Mouse (Mus musculus) CD4-positive helper T cell, adult 2 months (primary cell): ENCODE measurements around the gene Ganab.
A peak's percentile ranks its signal among the peaks of the same experiment; 100 is the strongest.

Experiments
- DNase-seq: peaks from one replicate; pipeline ENCODE4 v3.0.0-alpha.2; 2012; ENCODE audit warnings: low read depth, missing footprints, low spot score

Ganab gene

DNA sequence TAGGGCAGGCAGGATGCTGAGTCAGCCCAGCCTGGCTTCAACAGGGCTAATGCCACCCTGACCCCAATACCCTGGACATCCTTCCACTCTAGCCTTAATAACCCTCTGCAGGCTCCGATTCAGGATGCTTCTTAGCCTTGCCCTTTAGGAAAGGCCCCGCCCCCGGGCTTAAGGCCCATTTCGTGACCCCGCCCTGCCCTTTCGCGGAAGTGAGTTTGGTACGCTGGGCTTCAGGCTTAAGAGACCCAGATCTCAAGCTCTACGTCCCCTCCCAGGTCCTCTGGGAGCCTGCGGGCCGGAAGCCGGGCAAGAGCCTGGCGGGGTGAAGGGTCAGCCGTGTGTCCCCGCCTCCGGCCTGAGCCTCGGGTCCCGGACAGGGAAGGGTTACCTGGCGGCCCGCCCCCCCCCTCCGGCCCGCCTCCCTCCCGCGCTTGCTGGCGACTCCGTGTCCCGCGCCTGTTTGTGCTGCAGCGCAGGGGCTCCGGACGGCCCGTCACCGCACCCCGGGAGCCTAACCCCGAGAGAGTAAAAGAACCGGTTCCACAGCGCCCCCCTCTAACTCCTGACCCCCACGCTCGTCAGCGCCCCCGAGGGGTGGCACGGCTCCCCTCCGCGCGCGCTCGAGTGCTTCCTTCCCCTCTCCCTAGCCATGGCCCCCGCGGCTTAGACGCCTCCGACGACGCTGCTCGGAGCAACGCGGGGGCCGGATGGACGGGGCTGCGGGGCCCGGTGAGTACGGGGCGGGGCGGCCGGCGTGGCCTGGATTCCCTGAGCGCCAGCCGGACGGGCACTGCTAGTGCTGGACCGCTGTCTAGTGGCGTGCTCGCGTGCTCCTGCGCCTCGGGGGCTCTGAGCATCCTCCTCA is 31.6 kb downstream of the Ganab start, which contains the start of the genes Rom1 and Eml3:
Gene Rom1 (minus strand): TSS at position 133 of the 865 bp plus-strand sequence.
Gene Eml3 (plus strand): TSS at position 329 of the 865 bp plus-strand sequence.
- DNase-seq: peak; percentile 85

GRCm38 (mm10) chr19:8930117-8930516 is 32.2 kb downstream of the Ganab start:
- no peak for DNase-seq

DNA sequence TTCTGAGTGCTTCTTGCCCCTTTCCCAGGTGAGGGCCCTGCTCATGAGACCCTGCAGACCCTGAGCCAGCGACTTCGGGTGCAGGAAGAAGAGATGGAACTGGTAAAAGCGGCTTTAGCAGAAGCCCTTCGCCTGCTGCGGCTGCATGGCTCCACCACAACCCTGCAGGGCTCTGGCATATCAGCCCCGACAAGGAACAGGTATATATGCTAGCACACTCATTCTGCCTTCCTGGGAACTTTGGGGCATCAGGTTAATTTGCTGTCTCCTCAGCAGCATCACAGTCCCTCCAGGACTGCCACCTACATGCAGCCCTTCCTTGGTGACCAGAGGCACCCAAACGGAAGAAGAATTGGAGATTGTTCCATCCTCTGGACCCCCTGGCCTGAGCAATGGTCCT is 32.9 kb downstream of the Ganab start:
- no peak for DNase-seq

GRCm38 (mm10) chr19:8936736-8937135 is 38.9 kb downstream of the Ganab start:
- no peak for DNase-seq

GRCm38 (mm10) chr19:8940526-8941133 is 42.8 kb downstream of the Ganab start:
- no peak for DNase-seq

- DNase-seq: no peak
Observed at GRCm38 (mm10) chr19:8941136-8941514, 43.3 kb downstream of the Ganab start.

- DNase-seq: peak; percentile 98
Observed at GRCm38 (mm10) chr19:8941515-8942217, 43.8 kb downstream of the Ganab start, which contains the start of gene Mta2. Mta2 (plus strand) TSS chr19:8941875.

DNA sequence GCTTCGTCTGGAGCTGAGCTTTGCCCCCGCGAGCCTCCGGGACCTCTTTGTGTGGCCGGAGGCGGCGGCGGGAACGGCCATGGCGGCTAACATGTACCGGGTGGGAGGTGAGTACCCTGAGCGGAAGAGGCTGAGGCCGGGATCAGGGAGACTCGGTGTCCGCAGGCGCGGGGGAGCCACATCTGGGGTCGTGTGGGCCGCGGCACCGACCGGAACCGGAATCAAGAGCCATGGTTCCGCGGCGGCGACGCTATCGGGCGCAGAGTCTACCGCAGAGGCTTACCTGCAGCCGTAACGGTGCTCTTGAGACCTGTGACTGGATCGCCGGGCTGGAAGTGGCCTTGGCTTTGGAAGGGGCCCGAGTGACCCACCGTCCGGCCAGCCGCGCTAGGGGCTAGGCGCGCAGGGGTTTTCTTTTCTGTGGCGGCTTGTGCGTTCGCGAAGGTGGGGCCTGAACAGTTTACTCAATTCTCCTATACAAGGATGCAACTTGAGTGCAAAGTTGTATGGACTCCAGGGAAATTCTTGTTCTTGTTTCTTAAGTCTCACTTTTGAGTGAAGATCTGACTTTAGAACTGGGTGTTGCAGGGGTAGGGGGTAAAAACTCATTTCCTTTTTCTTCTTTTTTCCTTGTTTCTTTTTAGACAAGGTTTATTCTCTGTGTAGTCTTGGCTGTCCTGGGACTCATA is 44.5 kb downstream of the Ganab start:
- DNase-seq: peak; percentile 81

DNA sequence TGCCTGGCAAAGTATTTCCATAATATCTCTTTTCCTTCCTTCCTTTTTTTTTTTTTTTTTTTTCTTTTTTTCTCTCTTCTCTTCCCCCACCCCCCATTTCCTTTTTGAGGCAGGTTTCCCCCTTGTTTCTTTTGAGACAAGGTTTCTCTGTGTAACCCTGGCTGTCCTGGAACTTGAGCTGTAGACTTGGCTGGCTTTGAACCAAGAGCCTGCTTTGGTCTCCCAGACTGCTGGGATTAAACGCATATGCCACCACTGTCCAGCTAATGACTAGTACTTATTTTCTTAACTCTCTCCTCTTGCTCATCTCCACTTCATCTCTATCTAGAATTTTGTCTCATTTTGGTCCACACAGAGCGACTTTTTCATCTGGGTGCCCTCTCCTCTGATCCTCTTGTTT is 45.2 kb downstream of the Ganab start:
- no peak for DNase-seq

GRCm38 (mm10) chr19:8944062-8944461 is 46.2 kb downstream of the Ganab start:
- peak; percentile 30 for DNase-seq

- peak; percentile 74 for DNase-seq
Observed at GRCm38 (mm10) chr19:8944750-8945149, 46.9 kb downstream of the Ganab start.

DNA sequence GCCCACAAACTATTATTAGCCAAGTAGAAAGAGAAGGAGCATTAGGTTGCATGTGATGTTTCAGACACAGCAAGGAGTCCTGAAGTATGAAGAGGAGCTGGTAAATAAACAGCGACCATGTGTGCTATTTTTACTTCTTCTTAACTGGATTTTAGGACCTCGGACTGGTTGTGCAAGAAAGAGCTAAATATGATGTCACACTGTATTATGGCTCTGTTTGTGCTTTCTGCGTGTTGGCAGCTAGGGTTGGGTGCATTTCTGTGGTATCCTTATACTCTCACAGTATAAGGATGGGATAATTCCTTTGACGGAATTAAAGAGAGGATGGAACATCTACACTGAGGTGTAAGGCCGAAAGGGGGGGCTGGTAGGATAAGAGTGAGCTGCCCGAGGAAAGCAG is 47.4 kb downstream of the Ganab start:
- no peak for DNase-seq

DNA sequence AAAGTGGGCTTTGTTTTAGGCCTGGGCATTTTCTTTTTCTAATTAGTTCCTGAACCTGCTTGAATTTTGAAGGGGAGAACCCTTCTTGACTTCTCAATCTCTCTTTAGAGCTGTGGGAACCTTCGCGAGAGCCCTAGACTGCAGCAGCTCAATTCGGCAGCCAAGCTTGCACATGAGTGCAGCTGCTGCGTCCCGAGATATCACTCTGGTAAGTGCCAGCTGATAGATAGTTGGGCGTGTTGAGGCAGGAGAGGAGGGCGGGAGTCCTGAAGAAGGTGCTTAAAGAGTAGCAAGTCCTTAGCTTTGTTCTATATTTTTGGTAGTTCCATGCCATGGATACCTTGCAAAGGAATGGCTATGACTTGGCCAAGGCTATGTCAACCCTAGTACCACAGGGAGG is 49.1 kb downstream of the Ganab start:
- no peak for DNase-seq

GRCm38 (mm10) chr19:8950190-8950589 is 52.3 kb downstream of the Ganab start:
- DNase-seq: no peak

GRCm38 (mm10) chr19:8952241-8952640 is 54.4 kb downstream of the Ganab start:
- DNase-seq: no peak

DNA sequence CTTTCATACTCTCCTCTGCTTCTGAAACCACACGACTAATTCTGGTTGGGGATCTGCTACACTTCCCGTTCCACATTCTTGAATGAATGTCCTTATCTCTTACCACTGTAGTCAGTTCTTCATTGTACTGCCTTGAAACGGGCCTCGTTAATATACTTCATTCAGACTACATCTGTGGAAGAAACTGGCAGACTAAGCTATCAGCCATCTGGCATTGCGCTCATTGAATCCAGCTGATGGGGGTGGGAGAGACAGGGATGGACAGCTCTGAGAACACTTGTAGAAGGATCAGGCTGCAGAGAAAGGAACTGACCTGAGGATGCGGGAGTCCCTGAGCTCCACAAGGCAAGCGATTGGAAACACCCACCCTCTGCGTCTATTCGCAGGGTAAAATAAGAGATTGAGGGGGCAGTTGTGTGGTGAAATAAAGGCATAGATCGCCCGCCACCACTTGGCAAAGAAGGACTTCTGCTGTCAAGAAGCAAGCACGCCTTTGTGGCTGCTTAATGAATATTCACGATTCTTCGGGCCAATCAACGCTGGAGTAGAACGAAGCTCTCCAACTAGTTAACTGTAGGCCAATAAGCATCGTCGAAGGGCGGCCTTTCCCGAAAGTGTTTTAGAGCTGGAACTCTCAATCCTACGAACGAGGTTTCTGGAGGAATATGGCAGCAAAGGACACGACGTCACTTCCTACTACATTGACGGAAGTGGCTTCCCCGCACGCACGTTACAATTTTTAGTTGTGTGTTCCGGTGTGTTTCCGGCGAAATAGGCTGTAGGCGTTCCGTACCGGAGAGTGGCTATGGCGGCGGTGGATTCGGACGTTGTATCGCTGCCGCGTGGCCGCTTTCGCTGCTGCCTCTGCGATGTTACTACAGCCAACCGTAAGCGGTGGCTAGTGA is 55.5 kb downstream of the Ganab start, which contains the start of gene Tut1:
Gene Tut1 (plus strand): TSS at position 713 of the 905 bp plus-strand sequence.
- DNase-seq: peak; percentile 98

DNA sequence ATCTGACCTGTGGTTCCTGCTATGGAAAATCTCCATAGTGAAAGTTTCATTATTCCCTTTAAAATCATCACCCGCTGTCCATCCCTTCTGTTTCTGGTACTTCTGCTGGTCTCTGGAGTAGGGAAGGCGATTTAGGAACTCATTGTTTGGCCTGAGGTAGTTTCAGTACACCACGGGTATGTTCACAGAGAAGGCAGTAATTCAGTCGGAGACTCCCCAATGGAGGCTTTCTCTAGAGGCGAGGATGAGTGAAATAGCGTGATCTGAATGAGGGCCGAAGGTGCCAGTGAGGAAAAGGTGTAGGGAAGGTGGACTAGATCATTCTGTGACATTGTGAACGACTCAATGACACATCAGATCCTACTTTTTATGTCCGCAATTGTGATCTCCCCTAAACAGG is 56.3 kb downstream of the Ganab start:
- peak; percentile 38 for DNase-seq

DNA sequence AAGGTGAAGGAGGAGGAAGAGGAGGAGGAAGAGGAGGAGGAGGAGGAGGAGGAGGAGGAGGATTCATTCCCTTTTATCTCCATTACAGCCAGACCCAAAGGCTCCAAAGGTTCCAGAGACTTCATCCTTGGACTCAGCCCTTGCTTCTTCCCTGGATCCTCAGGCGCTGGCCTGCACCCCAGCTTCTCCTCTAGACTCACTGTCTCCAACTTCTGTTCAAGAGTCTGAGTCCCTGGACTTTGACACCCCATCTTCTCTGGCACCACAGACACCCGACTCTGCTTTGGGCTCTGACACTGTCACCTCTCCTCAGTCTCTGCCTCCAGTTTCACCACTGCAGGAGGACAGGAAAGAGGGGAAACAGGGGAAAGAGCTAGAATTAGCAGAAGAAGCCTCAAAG is 64.4 kb downstream of the Ganab start:
- no peak for DNase-seq

GRCm38 (mm10) chr19:8965075-8965474 is 67.2 kb downstream of the Ganab start:
- no peak for DNase-seq

DNA sequence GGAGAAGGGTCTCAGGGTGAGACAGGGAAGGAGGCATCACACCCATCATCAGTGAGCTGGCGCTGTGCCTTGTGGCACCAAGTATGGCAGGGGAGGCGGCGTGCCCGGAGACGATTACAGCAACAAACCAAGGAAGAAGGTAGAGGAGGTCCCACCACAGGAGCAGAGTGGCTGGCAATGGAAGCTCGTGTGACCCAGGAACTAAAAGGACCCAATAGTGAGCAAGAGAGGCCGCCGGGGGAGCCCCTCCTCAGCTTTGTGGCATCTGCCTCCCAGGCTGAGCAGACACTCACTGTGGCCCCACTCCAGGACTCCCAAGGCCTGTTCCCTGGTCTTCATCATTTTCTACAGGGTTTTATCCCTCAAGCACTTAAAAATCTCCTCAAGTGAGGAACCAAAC is 67.9 kb downstream of the Ganab start:
- DNase-seq: no peak

DNA sequence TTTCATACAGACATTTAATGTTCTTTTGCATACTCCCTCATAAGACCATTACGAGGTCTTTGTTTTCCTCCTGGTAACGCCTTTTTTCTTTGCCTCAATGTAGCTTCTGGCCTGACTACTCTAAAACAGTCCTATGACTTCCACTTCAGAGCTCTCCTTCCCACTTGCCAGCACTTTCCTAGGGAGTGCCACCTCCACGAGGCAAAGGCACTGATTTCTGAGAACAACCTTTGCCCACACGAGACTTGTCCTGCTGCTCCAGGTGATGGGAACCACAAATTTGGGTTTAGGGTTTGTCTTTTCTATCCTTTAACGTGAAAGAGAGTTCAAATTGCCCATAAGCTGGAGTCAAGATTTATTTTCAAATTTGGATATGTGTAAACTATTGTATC is 68.3 kb downstream of the Ganab start:
- no peak for DNase-seq
